Mouse (Mus musculus): ENCODE results near the gene Ccer1.

DNA sequence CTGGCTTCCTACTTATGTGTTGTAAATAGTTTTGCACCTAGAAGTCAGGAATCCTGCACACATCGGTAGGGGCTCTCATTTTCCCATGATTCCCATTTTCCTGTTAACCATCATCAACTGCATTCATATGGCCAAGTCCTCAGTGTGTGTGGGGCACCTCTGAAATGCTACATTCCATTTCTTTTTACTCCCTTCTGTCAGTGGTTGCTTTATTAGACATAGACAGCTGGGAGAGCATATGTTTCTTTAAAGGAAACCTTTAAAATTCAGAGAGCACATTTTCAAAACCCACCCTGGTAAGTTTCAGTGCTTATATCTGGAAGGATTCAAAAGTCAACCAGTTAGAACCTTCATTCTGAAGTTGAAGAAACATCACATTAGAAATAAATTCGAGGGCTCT, 25.2 kb downstream of the Ccer1 start:
- no peak for TF ChIP-seq CTCF (IDR thresholded peaks at IDR 0.05; ENCODE audit: low read depth)
- no peak for TF ChIP-seq EP300 (IDR thresholded peaks at IDR 0.05; ENCODE audit: low read depth)

All from liver, postnatal 0 days (tissue).